Mouse (Mus musculus): ENCODE measurements around the gene Pex11g. TPM values are rescaled to one million over a fixed set of nuclear protein-coding genes. Genes with fewer than 3 reads are reported as not detected.

Pex11g gene
- total and polyA plus RNA-seq, 3 experiments = 1.1 to 5.0 (median 2.1) TPM

- peaks cover 17% of the 10 kb centered on the region for H3K27me3 ChIP-seq (ENCODE audit: insufficient read depth, low read length)
- H3K9me3 ChIP-seq (replicated peaks) = no peaks in the 10 kb centered on the region
- peaks cover 19% of the 10 kb centered on the region for H3K4me1 ChIP-seq (ENCODE audit: insufficient read depth, low read depth, low read length)
- no peak for TF ChIP-seq CTCF (IDR thresholded peaks at IDR 0.05; ENCODE audit: low read depth, low read length)
- TF ChIP-seq TAL1 (conservative IDR thresholded peaks at IDR 0.05; ENCODE audit: low read depth, low read length) = no peak
- no peak for TF ChIP-seq GATA2 (IDR thresholded peaks at IDR 0.05; ENCODE audit: borderline replicate concordance, low read depth, low read length)
- no peak for TF ChIP-seq GATA1 (IDR thresholded peaks at IDR 0.05; ENCODE audit: borderline replicate concordance, low read length)
- no peak for TF ChIP-seq POLR2AphosphoS5 (IDR thresholded peaks at IDR 0.05; ENCODE audit: insufficient replicate concordance, low read depth, low read length)
- ATAC-seq (ENCODE audit: extremely low read depth, insufficient number of reproducible peaks, low FRiP score, poor library complexity, severe bottlenecking) (no peak), DNase-seq (ENCODE audit: low spot score) (no peak)
- no peaks in the 10 kb centered on the region for H3K36me3 ChIP-seq (replicated peaks)
- no peak overlapping the region for H3K4me3 ChIP-seq (ENCODE audit: low read depth, low read length)
Measured at GRCm38 (mm10) chr8:3483546-3483945, 16.1 kb upstream of the Pex11g start.

GRCm38 (mm10) chr8:3482240-3482740 lies 14.8 kb upstream of the Pex11g start:
- no peaks in the 10 kb centered on the region for H3K9me3 ChIP-seq (replicated peaks)
- no peaks in the 10 kb centered on the region for H3K36me3 ChIP-seq (replicated peaks)
- DNase-seq (ENCODE audit: low spot score) = no peak
- peaks cover 24% of the 10 kb centered on the region for H3K27me3 ChIP-seq (ENCODE audit: insufficient read depth, low read length)
- ATAC-seq (ENCODE audit: extremely low read depth, insufficient number of reproducible peaks, low FRiP score, poor library complexity, severe bottlenecking) = no peak
- TF ChIP-seq CTCF (IDR thresholded peaks at IDR 0.05; ENCODE audit: low read depth, low read length) = no peak
- TF ChIP-seq TAL1 (conservative IDR thresholded peaks at IDR 0.05; ENCODE audit: low read depth, low read length) = no peak
- TF ChIP-seq GATA1 (IDR thresholded peaks at IDR 0.05; ENCODE audit: borderline replicate concordance, low read length) = no peak
- no peak for TF ChIP-seq GATA2 (IDR thresholded peaks at IDR 0.05; ENCODE audit: borderline replicate concordance, low read depth, low read length)
- no peak for TF ChIP-seq POLR2AphosphoS5 (IDR thresholded peaks at IDR 0.05; ENCODE audit: insufficient replicate concordance, low read depth, low read length)
- no peak overlapping the region for H3K4me3 ChIP-seq (ENCODE audit: low read depth, low read length)
- peaks cover 12% of the 10 kb centered on the region for H3K4me1 ChIP-seq (ENCODE audit: insufficient read depth, low read depth, low read length)

DNA sequence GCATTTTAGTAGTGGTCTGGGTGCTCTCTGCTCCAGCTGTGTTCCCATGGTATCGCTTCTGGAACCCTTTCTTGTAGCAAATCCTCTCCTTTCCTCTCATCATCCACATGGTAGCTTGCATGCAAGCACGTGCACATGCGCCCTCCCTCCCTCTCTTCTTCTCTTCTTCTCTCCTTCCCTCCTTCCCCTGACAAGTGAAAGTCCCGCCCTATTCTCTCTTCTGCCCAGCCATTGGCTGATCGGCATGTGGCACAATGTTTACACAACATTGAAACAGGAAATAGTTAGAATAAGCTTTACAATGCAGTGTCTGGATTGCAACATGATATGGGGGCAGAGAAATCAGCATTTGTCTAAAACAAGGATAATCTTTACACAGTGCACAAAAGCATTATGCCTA lies 14.1 kb upstream of the Pex11g start:
- Histone ChIP-seq H3K4me3 (ENCODE audit: low read depth, low read length) (no peak overlapping the region), H3K4me1 (ENCODE audit: insufficient read depth, low read depth, low read length) (peaks cover 5% of the 10 kb centered on the region), H3K27me3 (ENCODE audit: insufficient read depth, low read length) (peaks cover 25% of the 10 kb centered on the region), H3K36me3 (replicated peaks) (no peaks in the 10 kb centered on the region), H3K9me3 (replicated peaks) (no peaks in the 10 kb centered on the region)
- DNase-seq (ENCODE audit: low spot score) (no peak), ATAC-seq (ENCODE audit: extremely low read depth, insufficient number of reproducible peaks, low FRiP score, poor library complexity, severe bottlenecking) (peak; percentile 66)
- TF ChIP-seq POLR2AphosphoS5 (IDR thresholded peaks at IDR 0.05; ENCODE audit: insufficient replicate concordance, low read depth, low read length) (no peak), CTCF (IDR thresholded peaks at IDR 0.05; ENCODE audit: low read depth, low read length) (no peak), TAL1 (conservative IDR thresholded peaks at IDR 0.05; ENCODE audit: low read depth, low read length) (no peak), GATA1 (IDR thresholded peaks at IDR 0.05; ENCODE audit: borderline replicate concordance, low read length) (no peak), GATA2 (IDR thresholded peaks at IDR 0.05; ENCODE audit: borderline replicate concordance, low read depth, low read length) (no peak)

GRCm38 (mm10) chr8:3480221-3480785 lies 12.8 kb upstream of the Pex11g start:
- ATAC-seq (ENCODE audit: extremely low read depth, insufficient number of reproducible peaks, low FRiP score, poor library complexity, severe bottlenecking) = no peak
- H3K4me1 ChIP-seq (ENCODE audit: insufficient read depth, low read depth, low read length) = peaks cover 2% of the 10 kb centered on the region; the same call in 1 of the 2 replicates
- H3K27me3 ChIP-seq (ENCODE audit: insufficient read depth, low read length) = peaks cover 34% of the 10 kb centered on the region
- H3K9me3 ChIP-seq (replicated peaks) = no peaks in the 10 kb centered on the region
- H3K4me3 ChIP-seq (ENCODE audit: low read depth, low read length) = no peak overlapping the region
- TF ChIP-seq POLR2AphosphoS5 (IDR thresholded peaks at IDR 0.05; ENCODE audit: insufficient replicate concordance, low read depth, low read length) = no peak
- no peak for TF ChIP-seq TAL1 (conservative IDR thresholded peaks at IDR 0.05; ENCODE audit: low read depth, low read length)
- no peak for TF ChIP-seq CTCF (IDR thresholded peaks at IDR 0.05; ENCODE audit: low read depth, low read length)
- TF ChIP-seq GATA1 (IDR thresholded peaks at IDR 0.05; ENCODE audit: borderline replicate concordance, low read length) = no peak
- TF ChIP-seq GATA2 (IDR thresholded peaks at IDR 0.05; ENCODE audit: borderline replicate concordance, low read depth, low read length) = no peak
- H3K36me3 ChIP-seq (replicated peaks) = no peaks in the 10 kb centered on the region
- DNase-seq (ENCODE audit: low spot score) = no peak

DNA sequence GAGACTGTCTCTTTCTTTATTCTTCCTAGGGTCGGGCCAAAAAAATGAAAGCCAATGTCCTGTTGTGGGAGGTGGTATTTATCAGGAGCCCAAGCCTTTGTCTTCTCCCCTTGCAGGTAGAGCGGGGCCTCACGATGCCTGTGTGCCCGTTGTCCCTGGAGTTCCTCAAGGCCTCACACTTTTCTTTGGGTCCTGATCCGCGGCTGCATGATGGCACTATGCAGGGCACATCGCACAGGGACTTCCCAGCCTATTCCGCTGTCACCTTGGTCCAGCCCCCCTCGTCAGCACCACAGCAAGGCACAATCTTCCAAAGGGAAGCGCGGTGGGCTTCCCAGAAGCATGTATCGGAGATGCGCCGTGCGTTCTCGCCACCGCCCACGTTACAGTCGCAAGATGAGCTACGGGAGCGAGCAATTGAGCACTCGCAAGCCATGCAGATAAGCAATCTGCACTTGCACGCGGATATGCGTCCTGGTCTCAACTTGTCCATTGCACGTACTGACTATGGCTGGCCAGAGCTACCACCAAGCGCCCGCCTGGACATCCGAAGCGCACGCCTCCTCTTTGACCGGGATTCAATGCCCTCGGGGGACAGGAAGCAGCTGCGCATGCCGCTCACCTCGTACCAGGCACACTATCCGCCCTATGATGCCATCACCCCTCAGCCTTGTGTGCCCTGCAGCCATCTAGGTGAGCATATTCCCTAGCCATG lies 8.4 kb upstream of the Pex11g start:
- no peak overlapping the region for H3K4me3 ChIP-seq (ENCODE audit: low read depth, low read length)
- ATAC-seq (ENCODE audit: extremely low read depth, insufficient number of reproducible peaks, low FRiP score, poor library complexity, severe bottlenecking) = no peak
- TF ChIP-seq CTCF (IDR thresholded peaks at IDR 0.05; ENCODE audit: low read depth, low read length) (no peak), TAL1 (conservative IDR thresholded peaks at IDR 0.05; ENCODE audit: low read depth, low read length) (no peak), POLR2AphosphoS5 (IDR thresholded peaks at IDR 0.05; ENCODE audit: insufficient replicate concordance, low read depth, low read length) (no peak), GATA2 (IDR thresholded peaks at IDR 0.05; ENCODE audit: borderline replicate concordance, low read depth, low read length) (no peak), GATA1 (IDR thresholded peaks at IDR 0.05; ENCODE audit: borderline replicate concordance, low read length) (no peak)

DNA sequence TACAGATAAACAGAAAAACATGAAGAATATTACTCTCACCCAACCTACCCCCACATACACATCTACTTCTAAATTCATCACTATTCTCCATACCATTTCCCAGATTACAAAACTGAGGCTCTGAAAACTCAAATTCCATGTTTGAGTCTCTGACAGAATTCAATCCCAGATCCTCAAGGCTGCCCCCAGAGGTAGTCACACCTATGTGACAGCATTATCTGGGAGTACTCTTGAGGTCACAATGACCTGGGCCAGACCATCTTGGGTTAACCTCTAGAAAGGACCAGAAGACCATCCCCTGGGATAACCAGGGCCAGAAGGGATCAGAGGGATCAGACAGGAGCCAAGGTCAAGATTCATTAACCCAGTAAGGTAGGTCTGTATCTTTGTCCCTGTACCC lies 3.1 kb upstream of the Pex11g start, which contains the start of gene Tex45:
Gene Tex45, plus strand, starts transcription at position 301 of the 400 bp plus-strand sequence.
- Histone ChIP-seq H3K4me3 (ENCODE audit: low read depth, low read length) (no peak within 1 kb of the TSS), H3K4me1 (ENCODE audit: insufficient read depth, low read depth, low read length) (peaks cover 23% of the 10 kb centered on the region), H3K9me3 (replicated peaks) (no peaks in the 10 kb centered on the region), H3K36me3 (replicated peaks) (no peaks in the 10 kb centered on the region), H3K27me3 (ENCODE audit: insufficient read depth, low read length) (peaks cover 14% of the 10 kb centered on the region)
- no peak for DNase-seq (ENCODE audit: low spot score)
- TF ChIP-seq CTCF (IDR thresholded peaks at IDR 0.05; ENCODE audit: low read depth, low read length) (no peak), POLR2AphosphoS5 (IDR thresholded peaks at IDR 0.05; ENCODE audit: insufficient replicate concordance, low read depth, low read length) (no peak), GATA2 (IDR thresholded peaks at IDR 0.05; ENCODE audit: borderline replicate concordance, low read depth, low read length) (no peak), TAL1 (conservative IDR thresholded peaks at IDR 0.05; ENCODE audit: low read depth, low read length) (no peak), GATA1 (IDR thresholded peaks at IDR 0.05; ENCODE audit: borderline replicate concordance, low read length) (no peak)
- ATAC-seq (ENCODE audit: extremely low read depth, insufficient number of reproducible peaks, low FRiP score, poor library complexity, severe bottlenecking) = no peak

More for the DNA sequence above, 8.4 kb upstream of the Pex11g start:
- no peak for DNase-seq (ENCODE audit: low spot score)
- Histone ChIP-seq H3K36me3 (replicated peaks) (no peaks in the 10 kb centered on the region), H3K4me1 (ENCODE audit: insufficient read depth, low read depth, low read length) (no peaks in the 10 kb centered on the region), H3K27me3 (ENCODE audit: insufficient read depth, low read length) (peaks cover 28% of the 10 kb centered on the region), H3K9me3 (replicated peaks) (no peaks in the 10 kb centered on the region)

All from G1E (cell line).